Mouse (Mus musculus): Measurements from ENCODE around the gene Fxyd6. TPM values are rescaled to one million over a fixed set of nuclear protein-coding genes. Genes with fewer than 3 reads are reported as not detected.

Fxyd6 gene
- polyA plus RNA-seq, 1 experiment from 2014 or later, result 84.9 TPM

- Histone ChIP-seq H3K27me3 (ENCODE audit: control insufficient read depth, insufficient read depth, low read length) (no peaks in the 10 kb centered on the region), H3K9me3 (ENCODE audit: control insufficient read depth, low read length) (no peaks in the 10 kb centered on the region), H3K9ac (ENCODE audit: low read length) (no peak overlapping the region), H3K27ac (replicated peaks; ENCODE audit: low read depth, low read length) (no peak overlapping the region), H3K4me1 (ENCODE audit: control insufficient read depth, insufficient read depth, low read length) (no peaks in the 10 kb centered on the region), H3K4me3 (ENCODE audit: low read depth, low read length) (no peak overlapping the region), H3K36me3 (ENCODE audit: control insufficient read depth, insufficient read depth, low read length) (no peaks in the 10 kb centered on the region), H3K4me2 (ENCODE audit: low read depth, severe bottlenecking) (no peak overlapping the region)
- ATAC-seq (ENCODE audit: insufficient number of reproducible peaks, low FRiP score, low TSS enrichment, low read depth), result no peak
- WGBS, result 63% methylated on average over 8 of the region's 8 CpGs
- no peak for DNase-seq (ENCODE audit: low spot score)
Measured at GRCm38 (mm10) chr9:45418252-45418651, 48.3 kb downstream of the Fxyd6 start.

GRCm38 (mm10) chr9:45421209-45421608 is 51.2 kb downstream of the Fxyd6 start:
- Histone ChIP-seq H3K36me3 (ENCODE audit: control insufficient read depth, insufficient read depth, low read length) (no peaks in the 10 kb centered on the region), H3K9ac (ENCODE audit: low read length) (no peak overlapping the region), H3K4me3 (ENCODE audit: low read depth, low read length) (no peak overlapping the region), H3K9me3 (ENCODE audit: control insufficient read depth, low read length) (no peaks in the 10 kb centered on the region), H3K4me2 (ENCODE audit: low read depth, severe bottlenecking) (no peak overlapping the region), H3K4me1 (ENCODE audit: control insufficient read depth, insufficient read depth, low read length) (no peaks in the 10 kb centered on the region), H3K27me3 (ENCODE audit: control insufficient read depth, insufficient read depth, low read length) (no peaks in the 10 kb centered on the region), H3K27ac (replicated peaks; ENCODE audit: low read depth, low read length) (no peak overlapping the region)
- DNase-seq (ENCODE audit: low spot score) (peak; percentile 34), ATAC-seq (ENCODE audit: insufficient number of reproducible peaks, low FRiP score, low TSS enrichment, low read depth) (no peak)
- 61% methylated on average over 8 of the region's 8 CpGs for WGBS

- H3K27ac ChIP-seq (replicated peaks; ENCODE audit: low read depth, low read length), result no peak overlapping the region
- DNase-seq (ENCODE audit: low spot score) (no peak), ATAC-seq (ENCODE audit: insufficient number of reproducible peaks, low FRiP score, low TSS enrichment, low read depth) (no peak)
- no peaks in the 10 kb centered on the region; the same call in 1 of the 2 replicates for H3K27me3 ChIP-seq (ENCODE audit: control insufficient read depth, insufficient read depth, low read length)
- no peak overlapping the region for H3K9ac ChIP-seq (ENCODE audit: low read length)
- H3K4me3 ChIP-seq (ENCODE audit: low read depth, low read length), result no peak overlapping the region
- no peaks in the 10 kb centered on the region for H3K4me1 ChIP-seq (ENCODE audit: control insufficient read depth, insufficient read depth, low read length)
- 78% methylated on average over 7 of the region's 7 CpGs for WGBS
- no peaks in the 10 kb centered on the region for H3K9me3 ChIP-seq (ENCODE audit: control insufficient read depth, low read length)
- H3K4me2 ChIP-seq (ENCODE audit: low read depth, severe bottlenecking), result no peak overlapping the region
- H3K36me3 ChIP-seq (ENCODE audit: control insufficient read depth, insufficient read depth, low read length), result no peaks in the 10 kb centered on the region
Measured at GRCm38 (mm10) chr9:45422761-45423298, 52.8 kb downstream of the Fxyd6 start.

DNA sequence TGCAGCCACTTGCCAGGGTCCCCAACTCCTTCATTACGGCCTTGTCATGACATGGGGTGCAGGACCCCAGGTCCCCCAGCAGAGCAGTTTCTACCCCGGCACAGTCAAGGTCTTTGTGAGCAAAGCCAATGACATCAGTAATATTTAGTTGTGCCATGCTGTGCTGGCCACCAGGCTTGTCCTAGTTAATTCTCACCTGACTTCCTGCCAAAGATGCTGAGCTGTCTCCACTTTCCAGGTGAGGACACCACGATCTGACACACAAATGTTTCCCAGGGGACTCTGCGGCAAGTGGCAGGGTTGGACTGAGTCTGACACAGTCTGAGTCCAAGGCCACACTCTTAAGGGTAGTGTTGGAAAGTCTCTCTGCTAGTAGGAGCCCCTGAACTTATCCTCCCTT is 56.5 kb downstream of the Fxyd6 start, which contains the start of gene Dscaml1:
Gene Dscaml1, plus strand, starts transcription at position 173 of the 400 bp plus-strand sequence.
- Histone ChIP-seq H3K27ac (replicated peaks; ENCODE audit: low read depth, low read length) (no peak within 1 kb of the TSS), H3K9ac (ENCODE audit: low read length) (no peak within 1 kb of the TSS), H3K4me2 (ENCODE audit: low read depth, severe bottlenecking) (no peak within 1 kb of the TSS), H3K4me3 (ENCODE audit: low read depth, low read length) (no peak within 1 kb of the TSS), H3K4me1 (ENCODE audit: control insufficient read depth, insufficient read depth, low read length) (peaks cover 6% of the 10 kb centered on the region; the same call in 1 of the 2 replicates), H3K9me3 (ENCODE audit: control insufficient read depth, low read length) (peaks cover 3% of the 10 kb centered on the region; the same call in 1 of the 2 replicates), H3K36me3 (ENCODE audit: control insufficient read depth, insufficient read depth, low read length) (no peaks in the 10 kb centered on the region), H3K27me3 (ENCODE audit: control insufficient read depth, insufficient read depth, low read length) (peaks cover 27% of the 10 kb centered on the region)
- DNase-seq (ENCODE audit: low spot score) (no peak), ATAC-seq (ENCODE audit: insufficient number of reproducible peaks, low FRiP score, low TSS enrichment, low read depth) (no peak)
- WGBS, result 85% methylated on average over 4 of the region's 4 CpGs

GRCm38 (mm10) chr9:45429392-45429791 is 59.4 kb downstream of the Fxyd6 start:
- Histone ChIP-seq H3K27me3 (ENCODE audit: control insufficient read depth, insufficient read depth, low read length) (peaks cover 39% of the 10 kb centered on the region), H3K9me3 (ENCODE audit: control insufficient read depth, low read length) (peaks cover 3% of the 10 kb centered on the region; the same call in 1 of the 2 replicates), H3K27ac (replicated peaks; ENCODE audit: low read depth, low read length) (no peak overlapping the region), H3K36me3 (ENCODE audit: control insufficient read depth, insufficient read depth, low read length) (no peaks in the 10 kb centered on the region), H3K9ac (ENCODE audit: low read length) (no peak overlapping the region), H3K4me2 (ENCODE audit: low read depth, severe bottlenecking) (no peak overlapping the region), H3K4me3 (ENCODE audit: low read depth, low read length) (no peak overlapping the region), H3K4me1 (ENCODE audit: control insufficient read depth, insufficient read depth, low read length) (peaks cover 6% of the 10 kb centered on the region; the same call in 1 of the 2 replicates)
- 34% methylated on average over 5 of the region's 5 CpGs for WGBS
- ATAC-seq (ENCODE audit: insufficient number of reproducible peaks, low FRiP score, low TSS enrichment, low read depth) (no peak), DNase-seq (ENCODE audit: low spot score) (no peak)

DNA sequence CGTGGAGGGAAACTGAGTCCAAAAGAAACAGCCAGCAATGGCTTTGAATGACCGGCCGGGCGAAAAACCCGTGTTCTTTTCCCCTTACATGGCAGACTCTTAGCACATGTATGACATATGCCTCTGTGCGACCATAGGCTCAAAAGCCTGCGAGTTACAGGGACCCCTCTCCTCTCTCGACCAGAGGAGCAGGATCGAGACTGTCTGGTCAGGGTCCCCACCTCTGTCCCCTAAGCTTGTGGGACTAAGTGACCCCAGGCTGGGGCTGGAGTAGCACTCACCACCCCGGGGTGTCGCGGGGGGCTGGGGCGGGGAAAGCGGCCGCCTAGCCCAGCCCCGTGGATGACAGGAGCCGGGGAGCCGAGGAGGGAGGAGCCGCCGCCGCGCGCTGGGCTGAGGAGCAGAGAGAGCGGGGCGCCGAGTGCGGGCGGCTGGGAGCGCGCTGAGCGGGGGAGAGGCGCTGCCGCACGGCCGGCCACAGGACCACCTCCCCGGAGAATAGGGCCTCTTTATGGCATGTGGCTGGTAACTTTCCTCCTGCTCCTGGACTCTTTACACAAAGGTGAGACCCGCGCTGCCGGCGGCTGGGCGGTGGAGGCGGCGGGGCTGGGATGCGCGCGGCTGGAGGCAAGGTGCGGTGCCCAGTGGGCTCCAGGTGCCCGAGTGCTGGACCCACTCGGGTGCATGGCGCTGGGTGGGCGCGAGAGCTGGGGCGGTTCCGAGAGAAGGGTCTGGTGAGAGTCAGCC is 60.1 kb downstream of the Fxyd6 start:
- H3K27ac ChIP-seq (replicated peaks; ENCODE audit: low read depth, low read length), result no peak overlapping the region
- peak overlapping the region; percentile 67 for H3K4me2 ChIP-seq (ENCODE audit: low read depth, severe bottlenecking)
- peaks cover 39% of the 10 kb centered on the region for H3K27me3 ChIP-seq (ENCODE audit: control insufficient read depth, insufficient read depth, low read length)
- H3K4me1 ChIP-seq (ENCODE audit: control insufficient read depth, insufficient read depth, low read length), result peaks cover 6% of the 10 kb centered on the region; the same call in 1 of the 2 replicates
- DNase-seq (ENCODE audit: low spot score), result peak; percentile 54
- peak overlapping the region; percentile 29 for H3K4me3 ChIP-seq (ENCODE audit: low read depth, low read length)
- H3K9me3 ChIP-seq (ENCODE audit: control insufficient read depth, low read length), result peaks cover 3% of the 10 kb centered on the region; the same call in 1 of the 2 replicates
- WGBS, result 3% methylated on average over 54 of the region's 54 CpGs
- no peaks in the 10 kb centered on the region for H3K36me3 ChIP-seq (ENCODE audit: control insufficient read depth, insufficient read depth, low read length)
- ATAC-seq (ENCODE audit: insufficient number of reproducible peaks, low FRiP score, low TSS enrichment, low read depth), result 0 out of 2 replicates have a peak, but pooled peaks have one; percentile 13
- peak overlapping the region; percentile 9; the same call in 1 of the 2 replicates for H3K9ac ChIP-seq (ENCODE audit: low read length)

- Histone ChIP-seq H3K9ac (ENCODE audit: low read length) (no peak overlapping the region), H3K27ac (replicated peaks; ENCODE audit: low read depth, low read length) (no peak overlapping the region), H3K27me3 (ENCODE audit: control insufficient read depth, insufficient read depth, low read length) (peaks cover 39% of the 10 kb centered on the region), H3K4me2 (ENCODE audit: low read depth, severe bottlenecking) (peak overlapping the region; percentile 67), H3K9me3 (ENCODE audit: control insufficient read depth, low read length) (peaks cover 3% of the 10 kb centered on the region; the same call in 1 of the 2 replicates), H3K4me1 (ENCODE audit: control insufficient read depth, insufficient read depth, low read length) (peaks cover 6% of the 10 kb centered on the region; the same call in 1 of the 2 replicates), H3K36me3 (ENCODE audit: control insufficient read depth, insufficient read depth, low read length) (no peaks in the 10 kb centered on the region), H3K4me3 (ENCODE audit: low read depth, low read length) (peak overlapping the region; percentile 29)
- 2% methylated on average over 17 of the region's 17 CpGs for WGBS
- ATAC-seq (ENCODE audit: insufficient number of reproducible peaks, low FRiP score, low TSS enrichment, low read depth) (no peak), DNase-seq (ENCODE audit: low spot score) (no peak)
Measured at GRCm38 (mm10) chr9:45430698-45430959, 60.6 kb downstream of the Fxyd6 start.

DNA sequence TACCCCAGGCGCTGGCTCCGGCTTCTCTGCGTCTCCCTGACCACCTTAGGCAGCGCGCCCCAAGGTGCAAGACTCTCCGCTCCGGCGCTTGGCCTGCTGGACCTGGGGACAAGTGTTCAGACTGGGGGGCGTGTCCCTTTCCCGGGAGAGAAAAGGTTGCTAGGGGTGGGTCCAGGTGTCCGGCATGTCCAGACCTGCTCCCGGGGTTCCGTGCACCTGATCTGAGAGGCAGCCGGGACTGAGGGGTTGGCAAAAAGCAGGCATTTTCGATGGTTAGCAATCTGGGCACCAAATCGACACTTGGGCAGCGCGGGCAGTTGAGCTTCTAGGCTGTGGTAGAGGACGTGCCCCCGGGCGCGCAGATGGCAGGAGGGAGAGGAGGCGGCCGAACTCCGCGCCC is 61.2 kb downstream of the Fxyd6 start:
- peak overlapping the region; percentile 29; the same call in 1 of the 2 replicates for H3K4me3 ChIP-seq (ENCODE audit: low read depth, low read length)
- peaks cover 39% of the 10 kb centered on the region for H3K27me3 ChIP-seq (ENCODE audit: control insufficient read depth, insufficient read depth, low read length)
- H3K9ac ChIP-seq (ENCODE audit: low read length), result no peak overlapping the region
- peak overlapping the region; percentile 67 for H3K4me2 ChIP-seq (ENCODE audit: low read depth, severe bottlenecking)
- H3K9me3 ChIP-seq (ENCODE audit: control insufficient read depth, low read length), result peaks cover 3% of the 10 kb centered on the region; the same call in 1 of the 2 replicates
- no peak overlapping the region for H3K27ac ChIP-seq (replicated peaks; ENCODE audit: low read depth, low read length)
- DNase-seq (ENCODE audit: low spot score) (peak; percentile 34), ATAC-seq (ENCODE audit: insufficient number of reproducible peaks, low FRiP score, low TSS enrichment, low read depth) (no peak)
- H3K36me3 ChIP-seq (ENCODE audit: control insufficient read depth, insufficient read depth, low read length), result no peaks in the 10 kb centered on the region
- 5% methylated on average over 26 of the region's 26 CpGs for WGBS
- H3K4me1 ChIP-seq (ENCODE audit: control insufficient read depth, insufficient read depth, low read length), result peaks cover 6% of the 10 kb centered on the region; the same call in 1 of the 2 replicates
